ENCODE assay signal across 12 mouse cellular contexts in the genomic region with DNA sequence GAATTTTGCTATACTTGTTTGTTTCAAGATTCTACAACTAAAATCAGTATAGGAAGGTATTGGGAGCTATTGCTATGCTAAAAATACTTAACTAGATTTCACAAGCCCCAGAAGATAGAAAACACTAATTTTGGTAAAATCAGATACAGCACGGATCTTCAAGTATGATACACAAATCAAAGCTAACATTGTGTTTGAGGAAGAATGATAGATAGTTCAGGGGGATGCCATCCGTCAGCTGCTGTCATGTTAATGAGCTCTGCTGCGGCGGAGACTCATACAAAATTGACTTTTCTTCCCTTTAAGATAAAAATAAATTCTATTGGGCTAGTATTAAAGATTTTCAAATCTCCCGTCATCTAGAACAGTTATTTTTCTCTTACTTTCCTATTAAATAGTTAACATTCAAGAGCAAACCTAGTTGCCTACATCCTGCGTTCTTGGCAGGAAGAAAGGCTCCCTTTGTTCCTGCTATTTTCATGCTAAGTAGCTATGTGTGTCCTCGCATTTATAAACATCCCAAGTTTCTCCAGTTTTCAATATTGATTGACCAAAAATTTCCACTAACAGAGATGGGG.
DNase-seq lines count a peak whose midpoint lies in the region; ATAC-seq and TF ChIP-seq lines count a peak whose summit lies in the region.
"Had no signal": no experiment of that assay in that cellular context is flagged by ENCODE, and none has a peak within 500 bp of the region (broad histone marks: within the 10 kb centered on the region; RNA-seq: fewer than 3 reads in every experiment).

No protein-coding gene starts in this region.

- 0 out of 2 replicates have a peak overlapping the region, but pooled peaks have one; percentile 21 for H3K27ac ChIP-seq in stomach, embryonic 14.5 days (ENCODE audit: low read length)
- no peak overlapping the region for H3K27ac ChIP-seq in stomach, postnatal 0 days (replicated peaks)
- H3K27ac ChIP-seq in hindbrain, embryonic 12.5 days = peak overlapping the region; percentile 80
- H3K27ac ChIP-seq in midbrain, embryonic 14.5 days (replicated peaks; ENCODE audit: low read depth, low read length) = peak overlapping the region; percentile 83
- H3K27ac ChIP-seq: embryonic facial prominence, embryonic 13.5 days had no signal

- 60% methylated on average over 7 of the region's 7 CpGs for WGBS in stomach, embryonic 14.5 days
- 68% methylated on average over 7 of the region's 7 CpGs for WGBS in stomach, postnatal 0 days
- 23% methylated on average over 7 of the region's 7 CpGs for WGBS in hindbrain, embryonic 12.5 days
- WGBS in midbrain, embryonic 14.5 days = 13% methylated on average over 7 of the region's 7 CpGs

- TF ChIP-seq EP300 in stomach, postnatal 0 days (optimal IDR thresholded peaks at IDR 0.05) = no peak

- no peak overlapping the region for H3K9ac ChIP-seq in stomach, embryonic 14.5 days (replicated peaks; ENCODE audit: low read depth, low read length)
- no peak overlapping the region for H3K9ac ChIP-seq in stomach, postnatal 0 days (ENCODE audit: low read length)
- no peak overlapping the region for H3K9ac ChIP-seq in hindbrain, embryonic 12.5 days
- H3K9ac ChIP-seq in midbrain, embryonic 14.5 days (replicated peaks; ENCODE audit: low read length) = no peak overlapping the region
- H3K9ac ChIP-seq: embryonic facial prominence, embryonic 13.5 days had no signal

- no peaks in the 10 kb centered on the region for H3K4me1 ChIP-seq in stomach, embryonic 14.5 days (ENCODE audit: control insufficient read depth, insufficient read depth, low read length)
- no peaks in the 10 kb centered on the region for H3K4me1 ChIP-seq in stomach, postnatal 0 days (replicated peaks; ENCODE audit: control insufficient read depth, insufficient read depth)
- peaks cover 17% of the 10 kb centered on the region; the same call in 1 of the 2 replicates for H3K4me1 ChIP-seq in hindbrain, embryonic 12.5 days
- H3K4me1 ChIP-seq in midbrain, embryonic 14.5 days (ENCODE audit: control insufficient read depth, insufficient read depth, low read length) = 0 out of 2 replicates have a peak, but pooled peaks cover 4% of the 10 kb centered on the region
- H3K4me1 ChIP-seq: embryonic facial prominence, embryonic 13.5 days had no signal

- no peaks in the 10 kb centered on the region for H3K9me3 ChIP-seq in stomach, embryonic 14.5 days (ENCODE audit: control insufficient read depth, low read depth, low read length)
- H3K9me3 ChIP-seq in stomach, postnatal 0 days (ENCODE audit: control insufficient read depth, low read length) = no peaks in the 10 kb centered on the region
- H3K9me3 ChIP-seq in hindbrain, embryonic 12.5 days (replicated peaks) = no peaks in the 10 kb centered on the region
- H3K9me3 ChIP-seq in midbrain, embryonic 14.5 days (ENCODE audit: control insufficient read depth, low read length) = no peaks in the 10 kb centered on the region
- H3K9me3 ChIP-seq: embryonic facial prominence, embryonic 13.5 days had no signal

- no peak overlapping the region for H3K4me3 ChIP-seq in stomach, embryonic 14.5 days (ENCODE audit: low read depth, low read length)
- no peak overlapping the region for H3K4me3 ChIP-seq in stomach, postnatal 0 days (ENCODE audit: low read depth, low read length)
- no peak overlapping the region for H3K4me3 ChIP-seq in hindbrain, embryonic 12.5 days
- H3K4me3 ChIP-seq in midbrain, embryonic 14.5 days (replicated peaks; ENCODE audit: low read depth, low read length) = no peak overlapping the region
- H3K4me3 ChIP-seq: embryonic facial prominence, embryonic 13.5 days had no signal

- no peak for TF ChIP-seq CTCF in stomach, postnatal 0 days (IDR thresholded peaks at IDR 0.05; ENCODE audit: low read depth)

- ATAC-seq in stomach, embryonic 14.5 days (ENCODE audit: insufficient number of reproducible peaks, insufficient read depth, low FRiP score, low read depth) = no peak
- ATAC-seq in stomach, postnatal 0 days (ENCODE audit: low FRiP score, low TSS enrichment) = no peak
- 0 out of 2 replicates have a peak, but pooled peaks have one; percentile 63 for ATAC-seq in hindbrain, embryonic 12.5 days (ENCODE audit: low FRiP score)
- ATAC-seq in midbrain, embryonic 14.5 days (ENCODE audit: low FRiP score, low TSS enrichment) = no peak

- H3K27me3 ChIP-seq in stomach, embryonic 14.5 days (ENCODE audit: control insufficient read depth, insufficient read depth, low read length) = no peaks in the 10 kb centered on the region
- no peaks in the 10 kb centered on the region for H3K27me3 ChIP-seq in stomach, postnatal 0 days (ENCODE audit: control insufficient read depth, insufficient read depth, low read length)
- no peaks in the 10 kb centered on the region for H3K27me3 ChIP-seq in hindbrain, embryonic 12.5 days
- no peaks in the 10 kb centered on the region for H3K27me3 ChIP-seq in midbrain, embryonic 14.5 days (ENCODE audit: control insufficient read depth, insufficient read depth, low read length)
- H3K27me3 ChIP-seq: embryonic facial prominence, embryonic 13.5 days had no signal

- DNase-seq in stomach, postnatal 0 days (ENCODE audit: low spot score) = no peak
- peak; percentile 59 for DNase-seq in midbrain, embryonic 14.5 days
- DNase-seq in kidney, adult 8-10 months = no peak
- no peak for DNase-seq in thymus, postnatal 4 days
- DNase-seq in adrenal gland, adult (ENCODE audit: inconsistent age in 2 of 2, low spot score in 1 of 2) = no peak
- DNase-seq: cerebellum, adult 9-11 months; heart, adult 18-20 months; kidney, adult 18-20 months; thymus, postnatal 25 days had no signal

- H3K4me2 ChIP-seq in stomach, embryonic 14.5 days (replicated peaks; ENCODE audit: low read depth, low read length) = no peak overlapping the region
- H3K4me2 ChIP-seq in stomach, postnatal 0 days (replicated peaks; ENCODE audit: low read depth) = no peak overlapping the region
- H3K4me2 ChIP-seq in hindbrain, embryonic 12.5 days (replicated peaks) = no peak overlapping the region
- H3K4me2 ChIP-seq in midbrain, embryonic 14.5 days (ENCODE audit: low read length) = 0 out of 2 replicates have a peak overlapping the region, but pooled peaks have one; percentile 7
- H3K4me2 ChIP-seq: embryonic facial prominence, embryonic 13.5 days had no signal

- peaks cover 40% of the 10 kb centered on the region for H3K36me3 ChIP-seq in stomach, embryonic 14.5 days (ENCODE audit: control insufficient read depth, insufficient read depth, low read length)
- H3K36me3 ChIP-seq in stomach, postnatal 0 days (ENCODE audit: control insufficient read depth, insufficient read depth, low read length) = peaks cover 20% of the 10 kb centered on the region
- peaks cover 58% of the 10 kb centered on the region for H3K36me3 ChIP-seq in hindbrain, embryonic 12.5 days
- peaks cover 86% of the 10 kb centered on the region for H3K36me3 ChIP-seq in midbrain, embryonic 14.5 days (ENCODE audit: control insufficient read depth, insufficient read depth, low read length)
